Mouse (Mus musculus) CD4-positive, CD25-positive, alpha-beta regulatory T cell, adult 9 weeks (primary cell): ENCODE results near the gene Adamts6. TPM values are rescaled to one million over a fixed set of nuclear protein-coding genes. Genes with fewer than 3 reads are reported as not detected.

ENCODE experiments used
- polyA plus RNA-seq: library from polyadenylated mRNA; unstranded; fragments of 100-300 nt; shearing (Covaris generic); gene quantifications from one replicate; pipeline ENCODE4 v1.2.1, GENCODE M21; 2017

The Adamts6 gene
- polyA plus RNA-seq, result 34.0 TPM

GRCm38 (mm10) chr13:104287366-104288225, at the start of gene Adamts6:
Gene Adamts6, plus strand, starts transcription at chr13:104287835.

Other genes starting within 250 kb of the Adamts6 start
- 16.9 TPM for gene Nln, start 178.2 kb upstream of the Adamts6 start, polyA plus RNA-seq
- 0.32 TPM for gene Sgtb, start 178.1 kb upstream of the Adamts6 start, polyA plus RNA-seq
- gene Trappc13, start 109.4 kb upstream of the Adamts6 start, polyA plus RNA-seq, result 48.5 TPM
- 23.7 TPM for gene Trim23, start 109.0 kb upstream of the Adamts6 start, polyA plus RNA-seq
- gene Cenpk, start 59.2 kb upstream of the Adamts6 start, polyA plus RNA-seq, result 3.5 TPM
- 10.3 TPM for gene Ppwd1, start 59.0 kb upstream of the Adamts6 start, polyA plus RNA-seq